Mouse (Mus musculus): ENCODE measurements around the gene Ednrb. TPM values are rescaled to one million over a fixed set of nuclear protein-coding genes. Genes with fewer than 3 reads are reported as not detected.

Gene Ednrb
- polyA plus RNA-seq, 1 experiment from 2014 or later: 74.2 TPM

GRCm38 (mm10) chr14:103816637-103817308, 27.4 kb downstream of the Ednrb start:
- TF ChIP-seq CTCF (IDR thresholded peaks at IDR 0.05; ENCODE audit: low read depth): no peak
- H3K36me3 ChIP-seq (ENCODE audit: control insufficient read depth, insufficient read depth): no peaks in the 10 kb centered on the region; the same call in none of the 2 replicates
- no peak overlapping the region for H3K9ac ChIP-seq (ENCODE audit: low read depth, low read length)
- no peaks in the 10 kb centered on the region for H3K4me1 ChIP-seq (replicated peaks; ENCODE audit: control insufficient read depth, insufficient read depth, low read length)
- no peak overlapping the region for H3K27ac ChIP-seq (ENCODE audit: low read depth, low read length)
- 60% methylated on average over 25 of the region's 25 CpGs for WGBS
- ATAC-seq: no peak
- H3K4me3 ChIP-seq (ENCODE audit: low read depth, low read length): no peak overlapping the region
- H3K4me2 ChIP-seq (replicated peaks; ENCODE audit: low read depth): peak overlapping the region; percentile 41
- no peaks in the 10 kb centered on the region for H3K27me3 ChIP-seq (replicated peaks; ENCODE audit: control insufficient read depth, insufficient read depth, low read length)
- no peaks in the 10 kb centered on the region for H3K9me3 ChIP-seq (ENCODE audit: control insufficient read depth)

- Histone ChIP-seq H3K27ac (ENCODE audit: low read depth, low read length) (no peak overlapping the region), H3K4me2 (replicated peaks; ENCODE audit: low read depth) (no peak overlapping the region), H3K36me3 (ENCODE audit: control insufficient read depth, insufficient read depth) (no peaks in the 10 kb centered on the region; the same call in none of the 2 replicates), H3K27me3 (replicated peaks; ENCODE audit: control insufficient read depth, insufficient read depth, low read length) (no peaks in the 10 kb centered on the region), H3K9ac (ENCODE audit: low read depth, low read length) (no peak overlapping the region), H3K4me3 (ENCODE audit: low read depth, low read length) (no peak overlapping the region), H3K4me1 (replicated peaks; ENCODE audit: control insufficient read depth, insufficient read depth, low read length) (no peaks in the 10 kb centered on the region), H3K9me3 (ENCODE audit: control insufficient read depth) (no peaks in the 10 kb centered on the region)
- TF ChIP-seq CTCF (IDR thresholded peaks at IDR 0.05; ENCODE audit: low read depth): no peak
- no peak for ATAC-seq
- 78% methylated on average over 16 of the region's 16 CpGs for WGBS
Observed at GRCm38 (mm10) chr14:103815542-103815941, 28.7 kb downstream of the Ednrb start.

- Histone ChIP-seq H3K4me1 (replicated peaks; ENCODE audit: control insufficient read depth, insufficient read depth, low read length) (no peaks in the 10 kb centered on the region), H3K4me2 (replicated peaks; ENCODE audit: low read depth) (no peak overlapping the region), H3K9ac (ENCODE audit: low read depth, low read length) (no peak overlapping the region), H3K27ac (ENCODE audit: low read depth, low read length) (no peak overlapping the region), H3K9me3 (ENCODE audit: control insufficient read depth) (no peaks in the 10 kb centered on the region), H3K36me3 (ENCODE audit: control insufficient read depth, insufficient read depth) (no peaks in the 10 kb centered on the region; the same call in 1 of the 2 replicates), H3K4me3 (ENCODE audit: low read depth, low read length) (no peak overlapping the region), H3K27me3 (replicated peaks; ENCODE audit: control insufficient read depth, insufficient read depth, low read length) (no peaks in the 10 kb centered on the region)
- 48% methylated on average over 10 of the region's 10 CpGs for WGBS
- TF ChIP-seq CTCF (IDR thresholded peaks at IDR 0.05; ENCODE audit: low read depth): no peak
- no peak for ATAC-seq
Observed at GRCm38 (mm10) chr14:103814015-103814691, 30.0 kb downstream of the Ednrb start.

GRCm38 (mm10) chr14:103813246-103813645, 31.0 kb downstream of the Ednrb start:
- no peaks in the 10 kb centered on the region for H3K4me1 ChIP-seq (replicated peaks; ENCODE audit: control insufficient read depth, insufficient read depth, low read length)
- ATAC-seq: no peak
- TF ChIP-seq CTCF (IDR thresholded peaks at IDR 0.05; ENCODE audit: low read depth): no peak
- H3K9ac ChIP-seq (ENCODE audit: low read depth, low read length): no peak overlapping the region
- no peak overlapping the region for H3K27ac ChIP-seq (ENCODE audit: low read depth, low read length)
- H3K9me3 ChIP-seq (ENCODE audit: control insufficient read depth): no peaks in the 10 kb centered on the region
- no peak overlapping the region for H3K4me3 ChIP-seq (ENCODE audit: low read depth, low read length)
- H3K4me2 ChIP-seq (replicated peaks; ENCODE audit: low read depth): no peak overlapping the region
- H3K36me3 ChIP-seq (ENCODE audit: control insufficient read depth, insufficient read depth): no peaks in the 10 kb centered on the region
- no peaks in the 10 kb centered on the region for H3K27me3 ChIP-seq (replicated peaks; ENCODE audit: control insufficient read depth, insufficient read depth, low read length)
- 53% methylated on average over 3 of the region's 3 CpGs for WGBS

- Histone ChIP-seq H3K36me3 (ENCODE audit: control insufficient read depth, insufficient read depth) (no peaks in the 10 kb centered on the region), H3K27me3 (replicated peaks; ENCODE audit: control insufficient read depth, insufficient read depth, low read length) (no peaks in the 10 kb centered on the region), H3K4me2 (replicated peaks; ENCODE audit: low read depth) (no peak overlapping the region), H3K4me1 (replicated peaks; ENCODE audit: control insufficient read depth, insufficient read depth, low read length) (no peaks in the 10 kb centered on the region), H3K9me3 (ENCODE audit: control insufficient read depth) (no peaks in the 10 kb centered on the region), H3K4me3 (ENCODE audit: low read depth, low read length) (no peak overlapping the region), H3K27ac (ENCODE audit: low read depth, low read length) (no peak overlapping the region), H3K9ac (ENCODE audit: low read depth, low read length) (no peak overlapping the region)
- no peak for TF ChIP-seq CTCF (IDR thresholded peaks at IDR 0.05; ENCODE audit: low read depth)
- WGBS: 90% methylated on average over 7 of the region's 7 CpGs
- ATAC-seq: no peak
Observed at GRCm38 (mm10) chr14:103811291-103811690, 32.9 kb downstream of the Ednrb start.

GRCm38 (mm10) chr14:103803907-103804659, 40.1 kb downstream of the Ednrb start:
- no peak for ATAC-seq
- 76% methylated on average over 4 of the region's 4 CpGs for WGBS

More at GRCm38 (mm10) chr14:103803907-103804659, 40.1 kb downstream of the Ednrb start:
- H3K4me3 ChIP-seq (ENCODE audit: low read depth, low read length): no peak overlapping the region
- H3K9ac ChIP-seq (ENCODE audit: low read depth, low read length): no peak overlapping the region
- no peaks in the 10 kb centered on the region for H3K4me1 ChIP-seq (replicated peaks; ENCODE audit: control insufficient read depth, insufficient read depth, low read length)
- no peaks in the 10 kb centered on the region for H3K9me3 ChIP-seq (ENCODE audit: control insufficient read depth)
- H3K27ac ChIP-seq (ENCODE audit: low read depth, low read length): no peak overlapping the region
- no peak overlapping the region for H3K4me2 ChIP-seq (replicated peaks; ENCODE audit: low read depth)
- no peaks in the 10 kb centered on the region for H3K27me3 ChIP-seq (replicated peaks; ENCODE audit: control insufficient read depth, insufficient read depth, low read length)
- no peaks in the 10 kb centered on the region for H3K36me3 ChIP-seq (ENCODE audit: control insufficient read depth, insufficient read depth)
- TF ChIP-seq CTCF (IDR thresholded peaks at IDR 0.05; ENCODE audit: low read depth): no peak

All from intestine, postnatal 0 days (tissue).